Mouse (Mus musculus): ENCODE results near the gene Slc2a5. TPM values are rescaled to one million over a fixed set of nuclear protein-coding genes. Genes with fewer than 3 reads are reported as not detected.

Slc2a5 gene
- polyA plus RNA-seq, 1 experiment from 2014 or later: 1.1 TPM

GRCm38 (mm10) chr4:150110373-150110772 is 8.7 kb upstream of the Slc2a5 start:
- no peak overlapping the region for H3K4me3 ChIP-seq
- H3K27ac ChIP-seq: no peak overlapping the region
- 78% methylated on average over 9 of the region's 9 CpGs for WGBS
- H3K36me3 ChIP-seq: no peaks in the 10 kb centered on the region
- peaks cover 20% of the 10 kb centered on the region for H3K4me1 ChIP-seq
- DNase-seq (ENCODE audit: low spot score): no peak
- H3K27me3 ChIP-seq (ENCODE audit: low read depth, poor library complexity, severe bottlenecking): no peaks in the 10 kb centered on the region
- no peaks in the 10 kb centered on the region for H3K9me3 ChIP-seq (replicated peaks)

GRCm38 (mm10) chr4:150112867-150113266 is 6.2 kb upstream of the Slc2a5 start:
- Histone ChIP-seq H3K36me3 (no peaks in the 10 kb centered on the region), H3K27ac (no peak overlapping the region), H3K9me3 (replicated peaks) (no peaks in the 10 kb centered on the region), H3K4me1 (peaks cover 8% of the 10 kb centered on the region), H3K4me3 (peak overlapping the region; percentile 12; the same call in 1 of the 2 replicates), H3K27me3 (ENCODE audit: low read depth, poor library complexity, severe bottlenecking) (no peaks in the 10 kb centered on the region)
- WGBS: 6% methylated on average over 15 of the region's 15 CpGs
- DNase-seq (ENCODE audit: low spot score): peak; percentile 78

GRCm38 (mm10) chr4:150114505-150115061 is 4.5 kb upstream of the Slc2a5 start:
- no peaks in the 10 kb centered on the region for H3K27me3 ChIP-seq (ENCODE audit: low read depth, poor library complexity, severe bottlenecking)
- 92% methylated on average over 26 of the region's 26 CpGs for WGBS
- no peak overlapping the region for H3K4me3 ChIP-seq
- peaks cover 19% of the 10 kb centered on the region for H3K4me1 ChIP-seq
- H3K36me3 ChIP-seq: no peaks in the 10 kb centered on the region
- H3K27ac ChIP-seq: no peak overlapping the region
- no peaks in the 10 kb centered on the region for H3K9me3 ChIP-seq (replicated peaks)
- DNase-seq (ENCODE audit: low spot score): no peak

GRCm38 (mm10) chr4:150117311-150117710 is 1.8 kb upstream of the Slc2a5 start:
- Histone ChIP-seq H3K4me1 (peaks cover 29% of the 10 kb centered on the region), H3K27ac (no peak overlapping the region), H3K36me3 (no peaks in the 10 kb centered on the region), H3K27me3 (ENCODE audit: low read depth, poor library complexity, severe bottlenecking) (0 out of 2 replicates have a peak, but pooled peaks cover 8% of the 10 kb centered on the region), H3K9me3 (replicated peaks) (no peaks in the 10 kb centered on the region), H3K4me3 (no peak overlapping the region)
- no peak for DNase-seq (ENCODE audit: low spot score)
- 49% methylated on average over 5 of the region's 5 CpGs for WGBS

GRCm38 (mm10) chr4:150118163-150118562 is 920 bp upstream of the Slc2a5 start:
- WGBS: 65% methylated on average over 6 of the region's 6 CpGs
- Histone ChIP-seq H3K9me3 (replicated peaks) (no peaks in the 10 kb centered on the region), H3K27ac (no peak overlapping the region), H3K4me3 (no peak overlapping the region), H3K36me3 (no peaks in the 10 kb centered on the region), H3K27me3 (ENCODE audit: low read depth, poor library complexity, severe bottlenecking) (0 out of 2 replicates have a peak, but pooled peaks cover 15% of the 10 kb centered on the region), H3K4me1 (peaks cover 25% of the 10 kb centered on the region)
- no peak for DNase-seq (ENCODE audit: low spot score)

- Histone ChIP-seq H3K9me3 (replicated peaks) (no peaks in the 10 kb centered on the region), H3K4me1 (peaks cover 25% of the 10 kb centered on the region), H3K4me3 (peak overlapping the region; percentile 38; the same call in 1 of the 2 replicates), H3K27ac (0 out of 2 replicates have a peak overlapping the region, but pooled peaks have one; percentile 56), H3K27me3 (ENCODE audit: low read depth, poor library complexity, severe bottlenecking) (0 out of 2 replicates have a peak, but pooled peaks cover 15% of the 10 kb centered on the region), H3K36me3 (no peaks in the 10 kb centered on the region)
- 48% methylated on average over 14 of the region's 14 CpGs for WGBS
- DNase-seq (ENCODE audit: low spot score): no peak
Measured at GRCm38 (mm10) chr4:150119640-150120039, 557 bp downstream of the Slc2a5 start.

- Histone ChIP-seq H3K36me3 (no peaks in the 10 kb centered on the region), H3K27me3 (ENCODE audit: low read depth, poor library complexity, severe bottlenecking) (0 out of 2 replicates have a peak, but pooled peaks cover 15% of the 10 kb centered on the region), H3K9me3 (replicated peaks) (no peaks in the 10 kb centered on the region), H3K4me1 (peaks cover 25% of the 10 kb centered on the region), H3K27ac (no peak overlapping the region), H3K4me3 (peak overlapping the region; percentile 21; the same call in 1 of the 2 replicates)
- WGBS: 42% methylated on average over 15 of the region's 15 CpGs
- DNase-seq (ENCODE audit: low spot score): no peak
Measured at GRCm38 (mm10) chr4:150120173-150120833, 1.2 kb downstream of the Slc2a5 start.

GRCm38 (mm10) chr4:150121430-150121829 is 2.3 kb downstream of the Slc2a5 start:
- 77% methylated on average over 8 of the region's 8 CpGs for WGBS
- Histone ChIP-seq H3K4me3 (no peak overlapping the region), H3K9me3 (replicated peaks) (no peaks in the 10 kb centered on the region), H3K4me1 (peaks cover 25% of the 10 kb centered on the region), H3K27me3 (ENCODE audit: low read depth, poor library complexity, severe bottlenecking) (0 out of 2 replicates have a peak, but pooled peaks cover 15% of the 10 kb centered on the region), H3K27ac (no peak overlapping the region), H3K36me3 (no peaks in the 10 kb centered on the region)
- no peak for DNase-seq (ENCODE audit: low spot score)

GRCm38 (mm10) chr4:150122476-150122875 is 3.4 kb downstream of the Slc2a5 start:
- 70% methylated on average over 3 of the region's 3 CpGs for WGBS
- H3K27me3 ChIP-seq (ENCODE audit: low read depth, poor library complexity, severe bottlenecking): 0 out of 2 replicates have a peak, but pooled peaks cover 15% of the 10 kb centered on the region
- DNase-seq (ENCODE audit: low spot score): no peak
- no peak overlapping the region for H3K4me3 ChIP-seq
- H3K9me3 ChIP-seq (replicated peaks): no peaks in the 10 kb centered on the region
- no peak overlapping the region for H3K27ac ChIP-seq
- H3K4me1 ChIP-seq: peaks cover 25% of the 10 kb centered on the region
- H3K36me3 ChIP-seq: no peaks in the 10 kb centered on the region

- H3K4me1 ChIP-seq: peaks cover 23% of the 10 kb centered on the region
- 93% methylated on average over 5 of the region's 5 CpGs for WGBS
- DNase-seq (ENCODE audit: low spot score): no peak
- H3K9me3 ChIP-seq (replicated peaks): no peaks in the 10 kb centered on the region
- no peak overlapping the region for H3K27ac ChIP-seq
- H3K27me3 ChIP-seq (ENCODE audit: low read depth, poor library complexity, severe bottlenecking): 0 out of 2 replicates have a peak, but pooled peaks cover 11% of the 10 kb centered on the region
- no peaks in the 10 kb centered on the region for H3K36me3 ChIP-seq
- no peak overlapping the region for H3K4me3 ChIP-seq
Measured at GRCm38 (mm10) chr4:150126373-150126772, 7.3 kb downstream of the Slc2a5 start.

- no peaks in the 10 kb centered on the region for H3K9me3 ChIP-seq (replicated peaks)
- WGBS: 94% methylated on average over 7 of the region's 7 CpGs
- no peak for DNase-seq (ENCODE audit: low spot score)
Measured at GRCm38 (mm10) chr4:150127894-150128293, 8.8 kb downstream of the Slc2a5 start.

GRCm38 (mm10) chr4:150128571-150128970 is 9.5 kb downstream of the Slc2a5 start:
- 68% methylated on average over 8 of the region's 8 CpGs for WGBS
- peak overlapping the region; percentile 79 for H3K27ac ChIP-seq
- peaks cover 38% of the 10 kb centered on the region for H3K4me1 ChIP-seq
- DNase-seq (ENCODE audit: low spot score): peak; percentile 50
- H3K36me3 ChIP-seq: no peaks in the 10 kb centered on the region
- H3K4me3 ChIP-seq: no peak overlapping the region
- no peaks in the 10 kb centered on the region for H3K9me3 ChIP-seq (replicated peaks)
- peaks cover 7% of the 10 kb centered on the region; the same call in 1 of the 2 replicates for H3K27me3 ChIP-seq (ENCODE audit: low read depth, poor library complexity, severe bottlenecking)

More at GRCm38 (mm10) chr4:150127894-150128293, 8.8 kb downstream of the Slc2a5 start:
- Histone ChIP-seq H3K36me3 (no peaks in the 10 kb centered on the region), H3K27me3 (ENCODE audit: low read depth, poor library complexity, severe bottlenecking) (peaks cover 5% of the 10 kb centered on the region; the same call in 1 of the 2 replicates), H3K4me3 (no peak overlapping the region), H3K4me1 (peaks cover 31% of the 10 kb centered on the region), H3K27ac (peak overlapping the region; percentile 0; the same call in 1 of the 2 replicates)

GRCm38 (mm10) chr4:150130661-150131060 is 11.6 kb downstream of the Slc2a5 start:
- H3K36me3 ChIP-seq: no peaks in the 10 kb centered on the region
- 53% methylated on average over 2 of the region's 2 CpGs for WGBS
- DNase-seq (ENCODE audit: low spot score): no peak
- no peak overlapping the region for H3K4me3 ChIP-seq
- H3K27ac ChIP-seq: 0 out of 2 replicates have a peak overlapping the region, but pooled peaks have one; percentile 26
- peaks cover 14% of the 10 kb centered on the region for H3K27me3 ChIP-seq (ENCODE audit: low read depth, poor library complexity, severe bottlenecking)
- H3K4me1 ChIP-seq: peaks cover 45% of the 10 kb centered on the region
- H3K9me3 ChIP-seq (replicated peaks): no peaks in the 10 kb centered on the region

All from limb, embryonic 10.5 days (tissue).